30 mouse cellular contexts compared by ENCODE assay signal in the genomic region with DNA sequence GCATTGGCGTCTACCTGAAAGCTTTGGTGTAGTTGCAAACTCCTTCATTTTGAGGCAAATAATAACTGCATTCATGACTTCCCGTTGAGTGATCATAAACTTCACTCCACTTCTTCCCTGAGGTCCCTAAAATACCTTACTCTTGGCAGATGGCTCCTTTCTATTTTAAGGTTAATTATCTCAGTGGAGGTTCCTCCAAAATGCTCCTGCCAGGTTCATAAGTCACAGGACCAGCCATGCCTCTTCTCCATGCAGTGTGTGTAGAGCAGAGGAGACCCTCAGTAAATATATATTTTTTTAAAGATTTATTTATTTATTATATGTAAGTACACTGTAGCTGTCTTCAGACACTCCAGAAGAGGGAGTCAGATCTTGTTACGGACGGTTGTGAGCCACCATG. TPM values are rescaled to one million over a fixed set of nuclear protein-coding genes. Genes with fewer than 3 reads are reported as not detected.
A peak's percentile ranks its signal among the peaks of the same experiment; 100 is the strongest.
DNase-seq lines count a peak whose midpoint lies in the region; ATAC-seq and TF ChIP-seq lines count a peak whose summit lies in the region.
"Had no signal": no experiment of that assay in that cellular context is flagged by ENCODE, and none has a peak within 500 bp of the region (broad histone marks: within the 10 kb centered on the region; RNA-seq: fewer than 3 reads in every experiment).

No protein-coding gene starts in this region.

- H3K4me1 ChIP-seq in heart, embryonic 11.5 days (ENCODE audit: control insufficient read depth, insufficient read depth, low read length): no peaks in the 10 kb centered on the region
- H3K4me1 ChIP-seq in heart, embryonic 10.5 days: no peaks in the 10 kb centered on the region
- peaks cover 7% of the 10 kb centered on the region for H3K4me1 ChIP-seq in kidney, adult 2 months (ENCODE audit: control insufficient read depth, insufficient read depth, low read length)
- H3K4me1 ChIP-seq: embryonic facial prominence, embryonic 10.5 days; embryonic facial prominence, embryonic 13.5 days; forebrain, embryonic 12.5 days; forebrain, embryonic 15.5 days; heart, embryonic 15.5 days; hindbrain, embryonic 10.5 days; hindbrain, embryonic 13.5 days; intestine, embryonic 15.5 days had no signal

- ATAC-seq in heart, embryonic 11.5 days (replicated peaks; ENCODE audit: insufficient number of reproducible peaks, low FRiP score, low TSS enrichment): no peak
- ATAC-seq: activated CD4-positive, CD25-positive, alpha-beta regulatory T cell, adult 4 months; forebrain, embryonic 15.5 days; hindbrain, embryonic 16.5 days; intestine, embryonic 15.5 days had no signal

- H3K9ac ChIP-seq in heart, embryonic 11.5 days (ENCODE audit: low read depth, low read length): no peak overlapping the region
- H3K9ac ChIP-seq: embryonic facial prominence, embryonic 13.5 days; forebrain, embryonic 12.5 days; forebrain, embryonic 15.5 days; heart, embryonic 15.5 days; hindbrain, embryonic 13.5 days; intestine, embryonic 15.5 days had no signal

- no peak for TF ChIP-seq CTCF in kidney, adult 2 months (conservative IDR thresholded peaks at IDR 0.05; ENCODE audit: insufficient read depth, insufficient read length, low read depth, low read length)

- no peaks in the 10 kb centered on the region for H3K36me3 ChIP-seq in heart, embryonic 11.5 days (ENCODE audit: control insufficient read depth, insufficient read depth, low read length)
- no peaks in the 10 kb centered on the region for H3K36me3 ChIP-seq in heart, embryonic 10.5 days
- H3K36me3 ChIP-seq in kidney, adult 2 months (ENCODE audit: control insufficient read depth, insufficient read depth, low read length): no peaks in the 10 kb centered on the region
- H3K36me3 ChIP-seq: embryonic facial prominence, embryonic 10.5 days; embryonic facial prominence, embryonic 13.5 days; forebrain, embryonic 12.5 days; forebrain, embryonic 15.5 days; heart, embryonic 15.5 days; hindbrain, embryonic 10.5 days; hindbrain, embryonic 13.5 days; intestine, embryonic 15.5 days had no signal

- no peak for TF ChIP-seq POLR2A in kidney, adult 2 months (IDR thresholded peaks at IDR 0.05; ENCODE audit: low read depth, low read length)

- no peak overlapping the region for H3K4me2 ChIP-seq in heart, embryonic 11.5 days
- H3K4me2 ChIP-seq: embryonic facial prominence, embryonic 13.5 days; forebrain, embryonic 12.5 days; forebrain, embryonic 15.5 days; heart, embryonic 15.5 days; hindbrain, embryonic 13.5 days; intestine, embryonic 15.5 days had no signal

- peak; percentile 35 for DNase-seq in gastrocnemius, adult 18-20 months (ENCODE audit: low spot score)
- no peak for DNase-seq in gastrocnemius, adult 8-10 months (ENCODE audit: low spot score in 2 of 2)
- DNase-seq in heart, adult 18-20 months: peak; percentile 35 to 43
- DNase-seq in heart, adult 9 months (ENCODE audit: low spot score in 2 of 2): peak; percentile 29 to 46
- DNase-seq in heart, embryonic 10.5 days (ENCODE audit: low spot score): no peak
- no peak for DNase-seq in kidney, adult 2 months
- no peak for DNase-seq in kidney, adult 9 months
- DNase-seq: adrenal gland, adult 8-10 months; adrenal gland, postnatal 25 days; cerebellum, adult 11-12 months; cerebellum, adult 8-10 months; cerebellum, postnatal 36 days; embryo, embryonic 11 days; kidney, adult 11 months had no signal

- no peaks in the 10 kb centered on the region for H3K27me3 ChIP-seq in heart, embryonic 11.5 days (ENCODE audit: control insufficient read depth, insufficient read depth, low read length)
- no peaks in the 10 kb centered on the region for H3K27me3 ChIP-seq in heart, embryonic 10.5 days (ENCODE audit: insufficient read depth, poor library complexity, severe bottlenecking)
- H3K27me3 ChIP-seq in kidney, adult 2 months (replicated peaks; ENCODE audit: control insufficient read depth, insufficient read depth, low read length): no peaks in the 10 kb centered on the region
- H3K27me3 ChIP-seq: forebrain, embryonic 12.5 days; forebrain, embryonic 15.5 days; heart, embryonic 15.5 days; hindbrain, embryonic 13.5 days; intestine, embryonic 15.5 days had no signal

- H3K27ac ChIP-seq in heart, embryonic 11.5 days (ENCODE audit: low read depth, low read length): no peak overlapping the region
- no peak overlapping the region for H3K27ac ChIP-seq in heart, embryonic 10.5 days
- H3K27ac ChIP-seq in kidney, adult 2 months (ENCODE audit: insufficient read depth, low read depth, low read length): peak overlapping the region; percentile 31; the same call in 1 of the 2 replicates
- H3K27ac ChIP-seq: embryonic facial prominence, embryonic 10.5 days; embryonic facial prominence, embryonic 13.5 days; forebrain, embryonic 12.5 days; forebrain, embryonic 15.5 days; heart, embryonic 15.5 days; hindbrain, embryonic 10.5 days; hindbrain, embryonic 13.5 days; intestine, embryonic 15.5 days had no signal

- 86% methylated on average over 4 of the region's 4 CpGs for WGBS in heart, embryonic 11.5 days (ENCODE audit: insufficient replicate concordance)
- WGBS in heart, embryonic 10.5 days: 81% methylated on average over 4 of the region's 4 CpGs
- WGBS in kidney, adult 2 months: 84% methylated on average over 4 of the region's 4 CpGs

- H3K9me3 ChIP-seq in heart, embryonic 11.5 days (replicated peaks; ENCODE audit: control insufficient read depth, low read length): no peaks in the 10 kb centered on the region
- no peaks in the 10 kb centered on the region for H3K9me3 ChIP-seq in heart, embryonic 10.5 days
- H3K9me3 ChIP-seq: embryonic facial prominence, embryonic 10.5 days; forebrain, embryonic 15.5 days; heart, embryonic 15.5 days; hindbrain, embryonic 10.5 days; hindbrain, embryonic 13.5 days had no signal

- no peak overlapping the region for H3K4me3 ChIP-seq in heart, embryonic 11.5 days (ENCODE audit: low read depth, low read length)
- H3K4me3 ChIP-seq in heart, embryonic 10.5 days: no peak overlapping the region
- H3K4me3 ChIP-seq in kidney, adult 2 months (ENCODE audit: insufficient read depth, low read depth, low read length): no peak overlapping the region
- H3K4me3 ChIP-seq: embryonic facial prominence, embryonic 10.5 days; embryonic facial prominence, embryonic 13.5 days; erythroblast, embryonic 14.5 days; forebrain, embryonic 12.5 days; forebrain, embryonic 15.5 days; heart, embryonic 15.5 days; hindbrain, embryonic 10.5 days; hindbrain, embryonic 13.5 days; intestine, embryonic 15.5 days had no signal

RNA-seq across cellular contexts. Expression of gene Egf, which starts 11.0 kb away (rescaled TPM):
- total RNA-seq in gastrocnemius, adult 18-20 months (2021): 10 to 100 TPM; 25.9 to 30.3 TPM
- 10 to 100 TPM; 30.3 to 34.8 (median 33.8) TPM for total RNA-seq in gastrocnemius, adult 8-10 months (2022)
- 1 to 10 TPM; 2.1 to 2.9 TPM for total RNA-seq in heart, adult 18-20 months (2021)
- 0.79 and 1.4 TPM in 2 replicates for polyA plus RNA-seq in heart, embryonic 11.5 days (2014; fragmentation: Nextera tagmentation; extraction: Ambion mirVana)
- polyA plus RNA-seq in heart, embryonic 10.5 days (2016; fragmentation: Nextera tagmentation; extraction: Ambion mirVana): 1.1 and 1.3 TPM in 2 replicates
- 917 and 1,191 TPM in 2 replicates for polyA plus RNA-seq in kidney, adult 2 months (2012; rRNA removed)
- polyA plus RNA-seq: erythroblast, embryonic 14.5 days had no signal

RNA-seq across cellular contexts. Expression of gene Lrit3, which starts 37.7 kb away (rescaled TPM):
- total RNA-seq in gastrocnemius, adult 18-20 months (2021): not detected
- not detected for total RNA-seq in gastrocnemius, adult 8-10 months (2022)
- not detected for total RNA-seq in heart, adult 18-20 months (2021)
- not detected in 2 replicates for polyA plus RNA-seq in heart, embryonic 11.5 days (2014; fragmentation: Nextera tagmentation; extraction: Ambion mirVana)
- polyA plus RNA-seq in heart, embryonic 10.5 days (2016; fragmentation: Nextera tagmentation; extraction: Ambion mirVana): 0.08 TPM in 1 of 2 replicates, not detected in the other
- 0.16 and 0.33 TPM in 2 replicates for polyA plus RNA-seq in kidney, adult 2 months (2012; rRNA removed)
- total RNA-seq: adrenal gland, adult 8-10 months; adrenal gland, postnatal 25 days; ES-E14; gastrocnemius, postnatal 25 days; granulocyte monocyte progenitor cell, adult 5-6 weeks had no signal
- polyA plus RNA-seq: activated CD4-positive, CD25-positive, alpha-beta regulatory T cell, adult 4 months; embryonic facial prominence, embryonic 10.5 days; embryonic facial prominence, embryonic 13.5 days; erythroblast, embryonic 14.5 days; forebrain, embryonic 12.5 days; forebrain, embryonic 15.5 days; heart, embryonic 15.5 days; hindbrain, embryonic 10.5 days; hindbrain, embryonic 13.5 days; hindbrain, embryonic 16.5 days; intestine, embryonic 15.5 days; kidney, embryonic 14.5 days had no signal

RNA-seq across cellular contexts. Expression of gene Rrh, which starts 56.3 kb away (rescaled TPM):
- not detected for total RNA-seq in gastrocnemius, adult 18-20 months (2021)
- total RNA-seq in gastrocnemius, adult 8-10 months (2022): not detected
- total RNA-seq in heart, adult 18-20 months (2021): not detected
- polyA plus RNA-seq in heart, embryonic 11.5 days (2014; fragmentation: Nextera tagmentation; extraction: Ambion mirVana): not detected in 2 replicates
- polyA plus RNA-seq in heart, embryonic 10.5 days (2016; fragmentation: Nextera tagmentation; extraction: Ambion mirVana): not detected in 2 replicates
- polyA plus RNA-seq in kidney, adult 2 months (2012; rRNA removed): not detected in 2 replicates
- total RNA-seq: gastrocnemius, postnatal 25 days had no signal
- polyA plus RNA-seq: activated CD4-positive, CD25-positive, alpha-beta regulatory T cell, adult 4 months; erythroblast, embryonic 14.5 days; heart, embryonic 15.5 days; intestine, embryonic 15.5 days; kidney, embryonic 14.5 days had no signal

Comparison
In these comparisons a context has a peak if more than half of its experiments do, and no peak if none do; other contexts are left out.
1. DNase-seq: peak in gastrocnemius, adult 18-20 months (single experiment), heart, adult 18-20 months (2 of 2) and heart, adult 9 months (2 of 2); none in gastrocnemius, adult 8-10 months (0 of 2), heart, embryonic 10.5 days (single experiment), kidney, adult 2 months (single experiment) and kidney, adult 9 months (single experiment).
2. RNA of gene Egf, which starts 11.0 kb away (total RNA-seq): 30.3 to 34.8 TPM in gastrocnemius, adult 8-10 months and 25.9 to 30.3 TPM in gastrocnemius, adult 18-20 months; 2.1 to 2.9 TPM in heart, adult 18-20 months; every median in the first group is over 4 times any median in the second.